Mouse (Mus musculus): ENCODE measurements around the gene Hmgb1.

- no peak for TF ChIP-seq CTCF (conservative IDR thresholded peaks at IDR 0.05; ENCODE audit: low read length)
- no peak for TF ChIP-seq POU5F1 (IDR thresholded peaks at IDR 0.05; ENCODE audit: borderline replicate concordance, low read length)
Measured at GRCm38 (mm10) chr5:149092526-149092925, 91.8 kb downstream of the Hmgb1 start.
